Mouse (Mus musculus) intestine, embryonic 15.5 days (tissue): ENCODE data around the gene Rnf222. TPM values are rescaled to one million over a fixed set of nuclear protein-coding genes. Genes with fewer than 3 reads are reported as not detected.

ENCODE experiments used
- ATAC-seq: fragments of 200-750 bp; cut with Nextera tagmentation; 2 replicates; pipeline ENCODE4 v1.8.0; 2017; ENCODE audit warnings: moderate TSS enrichment, moderate library complexity
- H3K27ac ChIP-seq: fragments of 300-500 bp; sonication (generic); 2 replicates; pipeline ENCODE4 v1.5.1; 2015; ENCODE audit warnings: mild to moderate bottlenecking, inconsistent platforms
- H3K27me3 ChIP-seq: fragments of 300-500 bp; sonication (generic); replicated peaks from 2 replicates; pipeline ENCODE4 v1.6.1; 2015; ENCODE audit warnings: inconsistent platforms
- H3K36me3 ChIP-seq: fragments of 300-500 bp; sonication (generic); 2 replicates; pipeline ENCODE4 v1.6.1; 2015; ENCODE audit warnings: inconsistent platforms
- H3K4me1 ChIP-seq: fragments of 300-500 bp; sonication (generic); replicated peaks from 2 replicates; pipeline ENCODE4 v1.6.1; 2015; ENCODE audit warnings: inconsistent platforms
- H3K4me2 ChIP-seq: fragments of 300-500 bp; sonication (generic); replicated peaks from 2 replicates; pipeline ENCODE4 v1.6.1; 2015; ENCODE audit warnings: mild to moderate bottlenecking, inconsistent platforms
- H3K4me3 ChIP-seq: fragments of 300-500 bp; sonication (generic); replicated peaks from 2 replicates; pipeline ENCODE4 v1.5.1; 2015; ENCODE audit warnings: inconsistent platforms
- H3K9ac ChIP-seq: fragments of 300-500 bp; sonication (generic); 2 replicates; pipeline ENCODE4 v1.6.1; 2015; ENCODE audit warnings: inconsistent platforms
- H3K9me3 ChIP-seq: fragments of 300-500 bp; sonication (generic); 2 replicates; pipeline ENCODE4 v1.6.1; 2016; ENCODE audit warnings: inconsistent platforms
- WGBS: fragments of 180-500 bp; shearing (Covaris S2); methylation state at CpG from one replicate; pipeline ENCODE4 v1.1.7; 2015; 5-methylcytosine and 5-hydroxymethylcytosine counted together
- polyA plus RNA-seq: library from polyadenylated mRNA; unstranded; fragments of >200 nt; fragmentation: Nextera tagmentation; extraction: Ambion mirVana; gene quantifications from 2 replicates; pipeline ENCODE4 v1.2.1, GENCODE M21; 2015

The Rnf222 gene
- polyA plus RNA-seq, 1 experiment from 2014 or later, result 0.06 TPM

DNA sequence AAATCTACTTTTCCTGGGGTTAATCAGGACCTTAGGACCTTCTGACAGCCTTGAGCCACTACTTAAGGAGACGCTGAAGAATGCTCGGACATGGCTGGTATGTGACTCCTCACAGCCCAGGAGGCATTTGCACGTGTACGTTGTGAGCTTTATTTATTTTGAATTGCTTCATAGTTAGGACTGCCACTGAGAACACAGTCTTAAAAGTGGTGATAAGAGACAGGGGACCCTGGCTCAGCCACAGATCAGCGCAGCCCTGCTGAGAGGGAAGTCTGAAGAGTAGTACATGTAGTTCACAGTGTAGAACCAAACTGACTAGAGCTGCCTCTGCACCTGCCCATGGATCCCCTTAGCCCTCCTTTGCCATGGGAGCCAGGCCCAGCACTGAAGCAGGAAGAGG is 3.5 kb downstream of the Rnf222 start:
- H3K27me3 ChIP-seq, result no peaks in the 10 kb centered on the region
- 69% methylated on average over 5 of the region's 5 CpGs for WGBS
- H3K36me3 ChIP-seq, result no peaks in the 10 kb centered on the region
- no peaks in the 10 kb centered on the region for H3K9me3 ChIP-seq
- ATAC-seq, result no peak
- H3K4me2 ChIP-seq, result no peak overlapping the region
- no peak overlapping the region for H3K4me3 ChIP-seq
- no peak overlapping the region for H3K27ac ChIP-seq
- H3K4me1 ChIP-seq, result no peaks in the 10 kb centered on the region
- H3K9ac ChIP-seq, result no peak overlapping the region

DNA sequence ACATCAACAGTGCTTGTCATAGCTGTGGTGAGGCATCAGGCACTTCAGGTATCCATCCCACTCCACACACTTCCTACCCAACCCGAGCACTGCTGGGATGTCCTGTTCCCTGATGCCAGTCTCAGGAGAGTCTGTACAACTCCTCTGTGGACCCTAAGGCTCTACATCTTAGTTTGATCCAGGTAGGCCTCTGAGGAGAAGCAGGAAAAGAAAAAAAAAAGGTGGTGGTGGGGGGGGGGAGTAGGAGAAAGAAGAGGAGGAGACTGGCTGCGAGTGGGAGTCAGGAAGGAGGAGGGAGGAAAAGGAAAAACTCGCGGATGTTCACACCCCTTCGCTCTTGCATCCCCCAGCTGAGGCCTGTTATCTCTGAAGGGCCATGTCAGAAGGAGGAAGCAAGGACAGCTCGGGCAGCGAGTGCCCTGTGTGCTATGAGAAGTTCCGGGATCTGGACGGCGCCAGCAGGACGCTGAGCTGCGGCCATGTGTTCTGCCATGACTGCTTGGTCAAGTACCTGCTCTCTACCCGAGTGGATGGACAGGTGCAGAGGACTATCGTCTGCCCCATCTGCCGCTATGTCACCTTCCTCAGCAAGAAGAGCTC is 4.0 kb downstream of the Rnf222 start:
- no peaks in the 10 kb centered on the region for H3K27me3 ChIP-seq
- no peak overlapping the region for H3K4me3 ChIP-seq
- H3K9ac ChIP-seq, result no peak overlapping the region
- no peak overlapping the region for H3K4me2 ChIP-seq
- H3K36me3 ChIP-seq, result no peaks in the 10 kb centered on the region
- H3K4me1 ChIP-seq, result no peaks in the 10 kb centered on the region
- 66% methylated on average over 15 of the region's 15 CpGs for WGBS
- H3K9me3 ChIP-seq, result no peaks in the 10 kb centered on the region
- no peak overlapping the region for H3K27ac ChIP-seq
- ATAC-seq, result no peak

DNA sequence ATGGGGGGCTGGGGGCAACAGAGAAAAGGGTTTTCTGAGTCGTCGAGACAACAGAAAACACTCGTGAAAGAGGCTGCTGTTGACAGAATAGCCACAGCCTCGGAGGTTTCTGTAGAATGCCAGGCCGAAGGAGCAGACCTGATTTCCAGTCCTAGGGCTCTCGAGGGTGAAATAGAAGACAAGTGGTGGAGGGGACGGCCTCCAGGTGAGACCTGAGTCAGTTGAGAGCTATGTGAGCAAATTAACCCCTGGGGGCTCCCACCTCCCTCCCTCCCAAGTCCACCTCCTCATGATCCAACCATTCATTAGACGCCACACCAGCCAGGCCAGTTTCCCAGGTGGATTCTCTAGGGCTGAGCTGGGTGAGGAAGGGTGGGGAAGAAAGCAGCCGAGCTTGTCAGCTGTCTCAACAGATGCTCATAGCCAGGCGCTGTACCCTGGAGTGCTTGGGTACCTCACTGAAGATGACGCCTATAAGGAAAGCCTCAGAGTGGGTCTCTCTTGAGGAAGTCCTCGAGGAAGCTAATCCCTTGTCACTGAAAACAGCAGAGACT is 5.6 kb downstream of the Rnf222 start:
- WGBS, result 70% methylated on average over 12 of the region's 12 CpGs
- Histone ChIP-seq H3K4me3 (no peak overlapping the region), H3K9me3 (no peaks in the 10 kb centered on the region), H3K27ac (no peak overlapping the region), H3K4me2 (no peak overlapping the region), H3K36me3 (no peaks in the 10 kb centered on the region), H3K4me1 (no peaks in the 10 kb centered on the region), H3K9ac (no peak overlapping the region), H3K27me3 (no peaks in the 10 kb centered on the region)
- ATAC-seq, result no peak

DNA sequence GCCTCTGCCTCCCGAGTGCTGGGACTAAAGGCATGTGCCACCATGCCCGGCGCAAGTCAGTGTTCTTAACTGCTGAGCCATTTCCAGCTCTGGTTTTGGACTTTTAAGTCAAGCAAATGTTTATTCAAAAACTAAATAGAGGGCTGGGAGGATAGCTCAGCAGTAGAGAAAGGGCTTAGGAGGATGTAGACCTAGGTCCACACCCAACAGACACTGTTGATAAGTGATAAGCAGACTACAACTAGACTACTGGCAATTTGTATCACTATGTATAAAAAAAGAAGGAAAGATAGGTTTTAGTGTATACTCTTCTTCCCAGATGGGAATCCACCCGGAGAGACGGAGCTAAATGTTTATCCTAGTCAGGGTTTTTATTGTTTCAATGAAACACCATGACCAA is 7.9 kb downstream of the Rnf222 start:
- no peak overlapping the region for H3K4me3 ChIP-seq
- no peak overlapping the region for H3K4me2 ChIP-seq
- no peak overlapping the region for H3K9ac ChIP-seq
- 0 out of 2 replicates have a peak, but pooled peaks cover 4% of the 10 kb centered on the region for H3K4me1 ChIP-seq
- no peak overlapping the region for H3K27ac ChIP-seq
- no peak for ATAC-seq
- 85% methylated on average over 5 of the region's 5 CpGs for WGBS
- no peaks in the 10 kb centered on the region for H3K27me3 ChIP-seq
- H3K9me3 ChIP-seq, result no peaks in the 10 kb centered on the region
- no peaks in the 10 kb centered on the region for H3K36me3 ChIP-seq

DNA sequence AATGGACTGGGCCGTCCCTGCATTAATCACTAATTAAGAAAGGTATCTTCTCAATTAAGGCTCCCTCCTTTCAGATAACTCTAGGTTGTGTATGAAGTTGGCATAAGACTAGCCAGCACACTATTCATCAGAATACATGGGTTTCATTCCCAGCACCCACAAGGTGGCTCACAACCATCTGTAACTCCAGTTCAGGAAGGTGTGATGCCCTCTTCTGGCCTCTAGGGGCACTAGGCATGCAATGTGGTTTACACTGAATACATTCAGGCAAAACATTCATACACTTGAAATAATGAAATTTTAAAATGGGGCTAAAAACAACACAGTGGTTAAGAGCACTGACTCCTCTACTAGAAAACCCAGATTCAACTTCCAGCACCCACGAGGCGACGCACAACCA is 8.8 kb downstream of the Rnf222 start:
- Histone ChIP-seq H3K27me3 (no peaks in the 10 kb centered on the region), H3K9ac (no peak overlapping the region), H3K9me3 (no peaks in the 10 kb centered on the region), H3K4me2 (no peak overlapping the region), H3K27ac (no peak overlapping the region), H3K4me3 (no peak overlapping the region), H3K36me3 (no peaks in the 10 kb centered on the region), H3K4me1 (0 out of 2 replicates have a peak, but pooled peaks cover 4% of the 10 kb centered on the region)
- no peak for ATAC-seq
- WGBS, result 46% methylated on average over 4 of the region's 4 CpGs

DNA sequence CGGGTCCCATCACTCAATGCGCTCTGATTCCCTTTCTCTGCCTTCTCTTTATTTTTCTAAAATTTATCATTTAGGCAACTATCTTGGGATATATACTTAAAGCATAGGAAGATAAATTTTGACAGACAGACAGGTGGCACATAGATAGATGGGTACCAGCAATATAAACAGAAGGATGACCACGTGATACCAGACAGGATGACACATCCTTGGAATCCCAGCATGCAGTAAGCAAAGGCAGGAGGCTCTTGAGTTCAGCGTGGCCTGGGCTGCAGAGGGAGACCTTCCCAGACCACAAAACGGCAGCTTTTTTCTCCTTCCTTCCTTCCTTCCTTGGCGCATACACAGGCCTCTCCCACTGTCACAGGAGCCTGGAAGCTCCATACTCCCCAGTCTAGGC is 9.5 kb downstream of the Rnf222 start:
- no peak overlapping the region for H3K4me2 ChIP-seq
- H3K27ac ChIP-seq, result no peak overlapping the region
- H3K4me3 ChIP-seq, result no peak overlapping the region
- no peak for ATAC-seq
- H3K9ac ChIP-seq, result no peak overlapping the region
- H3K36me3 ChIP-seq, result no peaks in the 10 kb centered on the region
- H3K27me3 ChIP-seq, result no peaks in the 10 kb centered on the region
- 72% methylated on average over 6 of the region's 6 CpGs for WGBS
- H3K4me1 ChIP-seq, result 0 out of 2 replicates have a peak, but pooled peaks cover 4% of the 10 kb centered on the region
- H3K9me3 ChIP-seq, result no peaks in the 10 kb centered on the region

DNA sequence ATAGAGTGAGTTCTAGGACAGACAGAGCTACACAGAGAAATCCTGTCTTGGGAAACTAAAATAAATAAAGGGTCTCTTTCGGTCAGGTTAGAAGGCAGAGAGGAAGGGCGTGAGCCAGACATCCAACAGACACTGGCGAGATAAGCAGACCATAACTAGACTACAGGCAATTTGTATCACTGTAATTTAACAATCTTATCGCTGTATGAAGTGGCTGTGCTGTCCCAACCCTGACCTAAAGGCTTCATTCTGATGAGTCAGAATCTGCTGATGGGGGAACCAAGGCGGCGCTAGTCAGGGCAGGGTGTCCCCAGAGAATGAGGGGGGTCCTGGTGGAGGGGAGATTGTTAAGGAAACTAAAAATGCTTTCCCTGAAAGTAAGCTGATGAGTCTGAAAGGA is 10.4 kb downstream of the Rnf222 start:
- Histone ChIP-seq H3K4me3 (no peak overlapping the region), H3K9me3 (no peaks in the 10 kb centered on the region), H3K27ac (no peak overlapping the region), H3K27me3 (no peaks in the 10 kb centered on the region), H3K36me3 (peaks cover 7% of the 10 kb centered on the region; the same call in 1 of the 2 replicates), H3K4me2 (no peak overlapping the region), H3K4me1 (peaks cover 6% of the 10 kb centered on the region; the same call in 1 of the 2 replicates), H3K9ac (no peak overlapping the region)
- 80% methylated on average over 6 of the region's 6 CpGs for WGBS
- no peak for ATAC-seq

DNA sequence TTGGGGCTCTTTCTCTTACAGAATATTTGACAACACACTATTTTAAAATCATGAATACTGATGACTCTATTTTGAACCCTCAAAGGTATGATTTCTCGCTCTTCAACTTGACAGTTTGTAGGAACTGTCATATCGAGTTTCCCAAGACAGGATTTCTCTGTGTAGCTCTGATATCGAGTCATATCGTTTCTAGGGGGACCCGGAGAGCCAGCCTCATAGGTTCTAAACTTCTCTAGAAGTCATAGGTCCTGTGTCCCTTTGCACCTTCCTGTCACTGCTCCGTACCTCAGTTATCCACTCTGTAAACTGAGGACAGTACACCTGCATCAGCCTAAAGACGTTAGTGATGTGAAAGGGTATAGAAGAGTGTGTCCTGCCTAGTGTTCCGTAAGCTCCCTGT is 11.5 kb downstream of the Rnf222 start:
- Histone ChIP-seq H3K4me3 (no peak overlapping the region), H3K4me2 (no peak overlapping the region), H3K4me1 (peaks cover 6% of the 10 kb centered on the region; the same call in 1 of the 2 replicates), H3K9ac (no peak overlapping the region), H3K27me3 (no peaks in the 10 kb centered on the region), H3K27ac (no peak overlapping the region), H3K36me3 (peaks cover 11% of the 10 kb centered on the region), H3K9me3 (no peaks in the 10 kb centered on the region)
- WGBS, result 85% methylated on average over 8 of the region's 8 CpGs
- no peak for ATAC-seq

DNA sequence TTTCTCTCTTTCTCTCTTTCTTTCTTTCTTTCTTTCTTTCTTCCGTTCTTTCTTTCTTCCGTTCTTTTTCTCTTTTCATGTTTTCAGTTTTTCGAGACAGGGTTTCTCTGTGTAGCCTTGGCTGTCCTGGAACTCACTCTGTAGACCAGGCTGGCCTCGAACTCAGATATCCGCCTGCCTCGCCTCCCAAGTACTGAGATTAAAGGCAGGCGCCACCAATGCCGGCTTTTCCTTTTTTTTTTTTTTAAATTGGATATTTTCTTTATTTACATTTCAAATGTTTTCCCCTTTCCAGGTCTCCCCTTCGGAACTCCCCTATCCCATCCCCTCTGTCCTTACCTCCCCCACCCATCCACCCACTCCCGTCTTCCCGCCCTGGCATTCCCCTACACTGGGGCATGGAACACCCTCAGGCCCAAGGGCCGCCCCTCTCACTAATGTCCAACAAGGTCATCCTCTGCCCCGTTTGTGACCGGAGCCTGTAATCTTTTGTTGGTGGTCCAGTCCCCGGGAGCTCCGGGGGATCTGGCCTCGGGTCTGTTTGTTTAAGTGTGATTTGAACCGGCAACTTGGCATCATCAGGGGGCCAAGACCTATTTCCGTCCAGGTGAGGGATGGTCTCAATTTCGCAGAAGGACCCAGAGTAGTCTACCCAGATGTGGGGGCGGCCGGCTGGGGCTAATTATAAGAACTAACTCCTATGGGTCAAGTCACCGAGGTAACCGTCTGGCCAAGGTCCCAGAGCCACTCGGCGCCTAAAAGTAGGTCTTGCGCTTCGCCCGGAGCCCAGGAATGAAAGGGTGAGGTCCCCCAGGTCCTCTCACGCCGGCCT is 12.4 kb downstream of the Rnf222 start:
- Histone ChIP-seq H3K4me3 (peak overlapping the region; percentile 69), H3K27me3 (no peaks in the 10 kb centered on the region), H3K27ac (no peak overlapping the region), H3K36me3 (peaks cover 19% of the 10 kb centered on the region), H3K9ac (peak overlapping the region; percentile 50; the same call in 1 of the 2 replicates), H3K4me1 (peaks cover 6% of the 10 kb centered on the region; the same call in 1 of the 2 replicates), H3K9me3 (no peaks in the 10 kb centered on the region), H3K4me2 (peak overlapping the region; percentile 79)
- ATAC-seq, result peak; percentile 32
- WGBS, result 25% methylated on average over 31 of the region's 31 CpGs

DNA sequence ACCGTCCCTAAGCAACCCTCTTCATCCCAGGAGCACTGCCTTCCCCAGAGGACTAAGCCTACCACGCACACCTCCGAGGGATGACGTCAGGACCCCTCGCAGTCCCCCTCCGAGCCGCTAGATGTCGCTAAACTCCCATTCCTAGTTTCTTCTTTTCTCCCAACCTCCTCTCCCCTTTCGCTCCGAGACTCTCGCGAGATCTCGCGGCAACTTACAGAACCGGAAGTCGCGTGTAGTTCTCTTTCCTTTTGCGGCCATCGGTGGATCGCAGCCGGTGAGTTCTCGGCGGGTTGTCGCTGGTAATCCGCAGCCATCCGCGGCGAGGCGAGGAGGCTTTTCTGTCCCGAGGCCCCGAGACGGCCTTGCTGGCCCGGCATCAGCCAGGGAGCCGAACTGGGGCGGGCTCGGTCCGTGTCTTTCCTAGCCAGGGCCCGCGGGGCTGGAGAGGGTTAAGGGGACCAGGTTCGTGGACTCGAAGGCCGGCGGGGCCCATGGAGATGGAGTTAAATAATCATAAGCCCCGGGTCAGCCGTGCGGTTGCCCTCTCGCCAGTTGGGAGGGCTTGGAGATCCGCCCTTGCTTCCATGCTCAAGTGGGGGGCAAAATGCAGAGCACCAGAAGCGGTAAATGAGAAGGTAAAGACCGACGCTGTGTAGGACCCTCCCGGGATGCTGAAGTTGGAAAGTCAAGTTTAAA is 13.1 kb downstream of the Rnf222 start, which contains the start of gene Rpl26:
Gene Rpl26 (plus strand): TSS at position 233 of the 696 bp plus-strand sequence.
- H3K4me2 ChIP-seq, result peak within 1 kb of the TSS; percentile 79
- H3K9me3 ChIP-seq, result no peaks in the 10 kb centered on the region
- H3K36me3 ChIP-seq, result peaks cover 23% of the 10 kb centered on the region
- H3K9ac ChIP-seq, result peak within 1 kb of the TSS; percentile 92
- under 1% methylated on average over 52 of the region's 52 CpGs for WGBS
- peak within 1 kb of the TSS; percentile 83 for H3K27ac ChIP-seq
- peak; percentile 90 for ATAC-seq
- H3K4me3 ChIP-seq, result peak within 1 kb of the TSS; percentile 69
- peaks cover 6% of the 10 kb centered on the region; the same call in 1 of the 2 replicates for H3K4me1 ChIP-seq
- H3K27me3 ChIP-seq, result no peaks in the 10 kb centered on the region

DNA sequence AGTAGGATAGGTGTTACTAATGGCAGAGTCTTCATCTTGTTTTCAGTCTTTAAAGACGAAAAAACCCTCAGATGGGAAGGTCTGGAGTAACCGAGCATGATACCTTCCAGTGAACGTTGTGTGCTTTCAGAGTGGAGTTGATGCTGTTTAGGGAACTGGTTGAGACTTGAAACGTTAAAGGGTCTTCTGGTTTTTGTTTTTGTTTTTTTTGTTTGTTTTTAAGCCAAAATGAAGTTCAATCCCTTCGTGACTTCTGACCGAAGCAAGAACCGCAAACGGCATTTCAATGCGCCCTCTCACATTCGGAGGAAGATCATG is 13.7 kb downstream of the Rnf222 start:
- Histone ChIP-seq H3K4me1 (peaks cover 6% of the 10 kb centered on the region; the same call in 1 of the 2 replicates), H3K9ac (peak overlapping the region; percentile 92), H3K36me3 (peaks cover 23% of the 10 kb centered on the region), H3K4me2 (peak overlapping the region; percentile 64), H3K9me3 (no peaks in the 10 kb centered on the region), H3K4me3 (peak overlapping the region; percentile 69), H3K27me3 (no peaks in the 10 kb centered on the region), H3K27ac (peak overlapping the region; percentile 83)
- 0% methylated on average over 10 of the region's 10 CpGs for WGBS
- ATAC-seq, result no peak

DNA sequence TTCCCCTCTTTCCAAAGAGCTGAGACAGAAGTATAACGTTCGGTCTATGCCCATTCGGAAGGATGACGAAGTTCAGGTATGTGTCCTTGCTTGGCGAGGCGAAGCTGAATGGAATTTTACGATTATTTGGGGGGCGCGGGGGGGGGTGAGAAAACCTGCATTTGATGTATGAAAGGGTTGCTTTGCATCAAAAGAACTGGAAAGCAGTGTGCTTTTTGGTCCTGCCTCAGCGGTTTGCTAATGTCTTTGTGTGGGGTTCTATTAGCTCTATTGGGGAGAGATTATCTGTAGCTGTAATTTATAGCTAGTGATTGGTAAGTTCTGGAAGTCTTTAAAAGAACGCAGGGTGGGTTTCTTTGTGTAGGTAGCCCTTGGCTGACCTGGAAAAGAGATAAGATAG is 14.0 kb downstream of the Rnf222 start:
- H3K36me3 ChIP-seq, result peaks cover 23% of the 10 kb centered on the region
- H3K4me3 ChIP-seq, result peak overlapping the region; percentile 69
- H3K4me2 ChIP-seq, result peak overlapping the region; percentile 64
- no peaks in the 10 kb centered on the region for H3K27me3 ChIP-seq
- 3% methylated on average over 11 of the region's 11 CpGs for WGBS
- no peaks in the 10 kb centered on the region for H3K9me3 ChIP-seq
- no peak overlapping the region for H3K27ac ChIP-seq
- H3K4me1 ChIP-seq, result peaks cover 6% of the 10 kb centered on the region; the same call in 1 of the 2 replicates
- ATAC-seq, result no peak
- peak overlapping the region; percentile 92 for H3K9ac ChIP-seq
